Mouse (Mus musculus) kidney, adult 2 months (tissue): ENCODE measurements around the gene 4930539E08Rik.

Experiments used
- CTCF ChIP-seq: fragments of 200-500 bp; conservative IDR thresholded peaks from 2 replicates; pipeline ENCODE4 v1.5.1; 2011; ENCODE audit warnings: low read depth, mild to moderate bottlenecking, control low read depth, low read length, moderate library complexity, mixed read lengths; ENCODE audit not compliant: insufficient read depth, insufficient read length
- POLR2A ChIP-seq: fragments of 200-500 bp; IDR thresholded peaks from one replicate; pipeline ENCODE4 v1.6.1; 2011; ENCODE audit warnings: low read depth, low read length, control low read depth

DNA sequence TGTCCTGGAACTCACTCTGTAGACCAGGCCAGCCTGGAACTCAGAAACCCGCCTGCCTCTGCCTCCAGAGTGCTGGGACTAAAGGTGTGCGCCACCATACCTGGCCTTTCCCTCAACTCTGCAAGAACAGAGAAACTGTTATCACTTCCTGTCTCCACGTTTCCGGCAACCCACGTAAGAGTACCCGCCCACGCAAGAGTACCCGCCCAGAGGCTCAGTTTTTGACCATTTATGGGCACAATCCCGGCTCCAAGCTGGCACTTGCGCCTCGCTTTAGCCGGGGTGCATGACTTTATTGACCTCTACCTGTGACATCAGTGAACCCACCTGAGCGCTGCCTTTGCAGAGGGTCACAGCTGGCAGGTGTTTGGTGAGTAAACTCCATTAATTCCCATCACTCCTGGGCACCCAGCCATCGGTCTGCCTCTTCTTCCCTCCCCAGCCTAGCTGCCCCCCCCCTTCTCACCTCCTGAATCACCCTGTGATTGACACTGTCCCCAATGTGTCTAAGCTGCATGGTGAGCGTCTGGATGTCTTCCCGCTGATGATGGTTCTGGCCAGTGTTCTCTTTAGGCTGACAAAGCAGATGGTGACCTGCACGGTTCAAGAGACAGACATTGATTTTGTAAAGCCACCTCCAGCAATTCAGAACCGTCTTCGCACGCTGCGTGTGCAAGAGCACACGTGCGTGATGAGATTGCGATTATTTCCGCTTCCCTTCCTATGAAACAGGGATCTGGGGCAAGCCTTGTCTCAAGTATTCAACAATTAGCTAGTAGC is 25.8 kb upstream of the 4930539E08Rik start:
- TF ChIP-seq POLR2A (no peak), CTCF (no peak)
